Mouse (Mus musculus): ENCODE measurements around the gene Fbxw11.

The Fbxw11 gene

GRCm38 (mm10) chr11:32623912-32624311, 18.6 kb upstream of the Fbxw11 start:
- DNase-seq (ENCODE audit: extremely low spot score, low spot score), result no peak

DNA sequence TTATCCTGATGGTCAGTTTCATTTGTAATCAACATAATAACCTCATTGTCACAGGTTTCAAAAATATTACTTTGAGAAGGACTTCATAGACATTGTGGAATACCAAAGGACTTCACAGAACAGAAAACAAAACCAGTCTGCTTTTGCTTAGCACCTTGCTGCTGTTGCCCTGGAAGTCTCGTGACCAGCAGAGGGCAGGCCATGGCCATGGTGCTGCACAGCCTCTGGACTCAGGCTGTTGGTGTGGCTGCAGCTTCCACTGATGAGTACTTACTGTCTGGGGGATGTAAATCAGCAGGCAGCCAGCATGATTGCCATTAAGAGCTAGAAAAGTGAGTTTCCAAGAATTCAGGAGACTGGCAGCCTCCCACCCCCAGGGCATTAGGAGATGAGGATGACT, 16.8 kb upstream of the Fbxw11 start:
- DNase-seq (ENCODE audit: extremely low spot score, low spot score), result no peak

GRCm38 (mm10) chr11:32626079-32626478, 16.4 kb upstream of the Fbxw11 start:
- DNase-seq (ENCODE audit: extremely low spot score, low spot score), result no peak

DNA sequence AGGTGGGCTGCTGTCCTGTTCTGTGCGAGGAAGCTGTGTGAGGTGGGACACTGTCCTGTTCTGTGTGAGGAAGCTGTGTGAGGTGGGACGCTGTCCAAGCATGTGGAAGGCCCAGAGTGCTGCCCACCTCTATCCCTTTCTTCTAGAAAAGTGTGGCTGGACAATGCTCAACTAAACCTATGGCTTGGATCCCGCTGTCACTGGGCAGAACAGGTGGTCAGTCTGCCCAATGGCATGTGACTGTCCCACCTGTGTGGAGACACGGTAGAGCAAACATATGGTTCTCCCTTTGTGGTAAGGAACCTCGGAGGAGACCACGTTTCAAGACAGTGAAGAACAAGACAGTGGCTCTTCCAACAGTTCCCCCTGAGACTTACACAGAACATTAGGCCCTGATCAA, 14.6 kb upstream of the Fbxw11 start:
- DNase-seq (ENCODE audit: extremely low spot score, low spot score), result no peak

- DNase-seq (ENCODE audit: extremely low spot score, low spot score), result no peak
These were observed 12.8 kb upstream of the Fbxw11 start for GRCm38 (mm10) chr11:32629713-32630211.

DNA sequence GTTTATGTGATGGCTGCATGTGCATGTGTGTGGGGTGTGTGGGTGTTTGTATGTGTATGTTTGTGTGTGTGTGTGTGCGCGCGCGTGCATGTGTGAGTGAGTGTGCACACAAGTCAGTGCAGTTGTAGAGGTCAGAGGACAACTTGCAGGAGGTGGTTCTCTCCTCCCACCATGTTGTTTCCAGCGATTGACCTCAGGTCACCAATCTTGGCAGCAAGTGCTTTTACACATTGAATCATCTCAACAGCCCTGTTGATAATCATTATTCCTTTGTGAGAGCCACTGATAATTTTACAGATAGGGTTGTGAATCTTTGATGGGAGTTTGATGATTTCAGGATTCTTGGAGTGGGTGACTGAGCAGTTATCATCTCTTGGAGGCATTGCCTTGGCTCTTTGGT, 9.9 kb upstream of the Fbxw11 start:
- no peak for DNase-seq (ENCODE audit: extremely low spot score, low spot score)

- no peak for DNase-seq (ENCODE audit: extremely low spot score, low spot score)
These were observed 9.0 kb upstream of the Fbxw11 start for GRCm38 (mm10) chr11:32633542-32633941.

- DNase-seq (ENCODE audit: extremely low spot score, low spot score), result no peak
These were observed 8.4 kb upstream of the Fbxw11 start for GRCm38 (mm10) chr11:32634143-32634542.

DNA sequence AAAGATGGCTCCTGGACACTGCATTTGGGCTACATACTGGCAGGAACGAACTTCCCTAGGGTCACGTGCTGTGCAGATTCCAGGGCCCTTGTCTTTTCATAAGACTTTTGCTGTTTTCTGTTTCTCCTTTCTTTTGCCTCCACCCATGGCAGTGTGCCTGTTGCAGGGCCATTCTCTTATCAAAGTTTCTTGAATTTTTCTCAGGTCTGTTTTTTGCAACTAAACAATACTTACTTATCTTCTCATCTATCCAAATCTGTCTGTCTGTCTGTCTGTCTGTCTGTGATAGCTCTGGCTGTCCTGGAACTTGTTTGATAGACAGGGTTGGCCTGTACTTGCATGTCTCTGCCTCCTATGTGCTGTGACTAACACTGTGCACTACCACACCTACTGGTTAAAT, 7.7 kb upstream of the Fbxw11 start:
- DNase-seq (ENCODE audit: extremely low spot score, low spot score), result no peak

DNA sequence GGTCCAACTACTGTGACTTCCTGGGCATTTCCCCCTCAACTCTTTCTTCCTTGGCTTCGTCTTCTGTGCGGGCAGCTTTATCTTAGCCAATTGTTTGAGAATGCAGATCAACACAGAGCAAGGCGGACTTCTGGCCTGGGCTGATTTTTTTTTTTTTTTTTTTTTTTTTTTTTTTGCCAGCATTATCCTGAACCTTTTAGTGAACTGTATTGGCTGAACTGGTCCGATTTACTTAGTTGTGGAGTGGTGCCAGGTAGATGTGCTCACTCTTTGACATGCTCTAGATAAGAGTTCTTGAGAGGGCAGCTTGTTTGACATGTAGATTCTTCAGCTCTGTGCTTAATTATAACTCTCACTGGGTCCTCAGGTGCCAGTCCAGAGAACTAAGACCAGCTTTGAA, 6.2 kb upstream of the Fbxw11 start:
- no peak for DNase-seq (ENCODE audit: extremely low spot score, low spot score)

DNA sequence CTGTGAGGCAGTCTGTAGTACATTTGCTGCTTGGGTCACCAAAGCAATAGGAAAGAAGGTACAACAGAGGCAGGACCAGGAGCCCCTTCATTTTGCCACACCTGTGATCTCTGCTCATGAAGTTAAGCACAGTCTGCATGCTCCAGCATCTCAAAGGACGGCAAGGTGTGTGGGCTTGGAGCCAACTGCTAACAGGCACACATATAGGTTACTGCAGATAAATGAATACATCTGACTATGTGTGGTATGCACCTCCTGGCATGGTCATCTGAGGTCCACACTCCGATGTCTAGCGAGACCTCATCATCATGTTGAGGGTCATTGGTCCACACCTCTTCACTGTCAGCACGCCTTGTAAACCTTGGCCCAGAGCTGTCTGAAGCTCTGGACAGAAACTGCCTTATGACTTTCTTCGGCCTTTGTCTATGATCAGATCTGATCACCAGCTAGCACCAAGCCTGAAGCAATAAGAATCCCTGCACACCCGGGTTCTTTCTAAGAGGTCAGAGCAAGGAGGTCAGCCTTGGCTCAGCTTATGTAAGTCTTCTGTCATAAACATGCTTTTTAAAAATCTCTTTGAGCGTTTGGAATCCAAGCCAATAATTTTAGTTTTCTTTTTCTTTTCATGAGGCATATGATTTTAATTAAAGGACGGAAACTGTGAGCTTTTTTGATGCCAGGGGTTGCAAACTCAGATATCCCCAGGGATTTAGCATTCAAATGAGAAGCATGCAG, 3.8 kb upstream of the Fbxw11 start:
- no peak for DNase-seq (ENCODE audit: extremely low spot score, low spot score)

DNA sequence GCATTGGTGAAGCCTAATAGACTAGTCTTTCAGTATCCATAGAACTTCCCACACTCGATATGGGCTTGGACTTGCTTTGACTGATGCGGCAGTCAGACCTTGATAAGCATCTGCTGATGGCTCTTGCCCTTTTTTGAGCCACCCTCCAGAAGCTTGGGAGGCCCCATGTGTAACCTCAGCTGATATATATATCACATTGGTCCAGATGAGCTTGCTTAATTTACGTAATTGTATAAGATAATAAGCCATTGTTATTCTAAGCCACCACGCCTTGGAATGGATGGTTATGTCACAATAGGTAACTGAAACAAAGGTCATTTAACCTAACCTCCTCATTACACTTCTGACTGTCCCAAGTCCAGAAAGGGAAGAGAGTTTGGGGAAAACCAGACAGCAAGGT, 1.9 kb upstream of the Fbxw11 start:
- DNase-seq (ENCODE audit: extremely low spot score, low spot score), result no peak

DNA sequence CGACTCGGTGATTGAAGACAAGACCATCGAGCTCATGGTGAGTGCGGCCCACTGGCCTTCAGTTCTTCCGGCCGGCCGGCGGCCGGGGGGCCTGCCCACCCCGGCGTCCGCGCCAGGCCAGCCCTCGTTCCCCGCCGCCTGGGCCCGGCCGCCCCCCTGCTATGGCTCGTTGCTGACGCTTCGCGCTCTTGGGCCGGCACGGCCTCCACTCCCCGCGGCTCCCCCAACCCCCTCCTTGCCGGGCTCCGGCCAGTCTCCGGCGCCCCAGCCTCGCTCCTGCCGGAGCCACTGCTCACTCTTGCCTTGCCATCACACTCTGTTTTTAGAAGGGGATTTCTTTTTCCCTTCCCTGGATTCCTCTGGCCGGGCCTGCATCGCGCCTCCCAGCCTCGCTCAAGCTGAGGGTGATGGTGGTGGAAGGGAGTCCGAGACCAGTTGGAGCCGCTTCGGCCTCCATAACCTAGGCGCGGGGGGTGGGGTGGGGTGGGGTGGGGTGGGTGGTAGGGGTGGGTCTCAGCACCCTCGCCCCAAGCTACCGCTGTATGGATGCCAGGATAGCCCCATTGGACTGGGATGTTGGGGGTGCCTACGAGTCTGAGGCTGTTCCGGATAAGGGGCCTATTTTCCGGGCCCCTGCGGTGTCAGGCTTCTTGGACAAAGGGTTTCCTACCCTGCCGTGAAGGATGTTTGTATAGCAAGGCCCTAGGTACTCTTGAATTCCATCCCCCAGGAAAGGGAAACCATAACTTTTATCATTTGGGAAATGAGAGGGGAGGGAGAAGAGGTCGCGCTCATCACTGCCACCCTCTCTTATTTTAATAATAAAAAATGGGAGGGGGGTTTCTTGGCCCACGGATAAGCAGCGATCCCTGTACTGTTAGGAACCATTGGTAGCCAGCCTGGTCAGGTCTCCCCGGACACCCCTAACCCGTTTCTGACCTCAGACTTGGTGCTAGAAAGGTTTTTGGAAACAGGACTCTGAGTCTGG, 669 bp downstream of the Fbxw11 start:
- no peak for DNase-seq (ENCODE audit: extremely low spot score, low spot score)

GRCm38 (mm10) chr11:32644010-32644409, 1.5 kb downstream of the Fbxw11 start:
- no peak for DNase-seq (ENCODE audit: extremely low spot score, low spot score)

DNA sequence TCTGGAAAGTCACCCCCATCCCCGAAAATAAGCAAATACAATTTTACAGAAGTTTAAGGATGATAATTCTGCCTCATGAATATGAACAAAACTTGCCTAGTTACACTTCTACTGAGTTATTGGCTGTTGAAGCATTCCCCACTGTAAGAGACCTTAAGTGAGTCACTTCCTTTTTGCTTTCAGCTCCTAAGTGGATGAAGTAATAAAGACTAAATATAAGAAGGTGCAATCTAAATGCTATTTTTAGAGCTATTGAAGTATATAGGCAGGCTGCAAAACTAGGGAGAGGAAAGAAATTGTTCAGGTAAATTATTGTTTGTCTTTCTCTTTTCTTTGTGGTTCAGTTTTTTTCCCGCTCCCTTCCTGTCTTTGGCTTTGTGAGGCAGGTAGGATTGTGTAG, 4.7 kb downstream of the Fbxw11 start:
- DNase-seq (ENCODE audit: extremely low spot score, low spot score), result no peak

- DNase-seq (ENCODE audit: extremely low spot score, low spot score), result no peak
These were observed 7.8 kb downstream of the Fbxw11 start for GRCm38 (mm10) chr11:32650236-32650749.

- DNase-seq (ENCODE audit: extremely low spot score, low spot score), result no peak
These were observed 8.5 kb downstream of the Fbxw11 start for GRCm38 (mm10) chr11:32650893-32651590.

DNA sequence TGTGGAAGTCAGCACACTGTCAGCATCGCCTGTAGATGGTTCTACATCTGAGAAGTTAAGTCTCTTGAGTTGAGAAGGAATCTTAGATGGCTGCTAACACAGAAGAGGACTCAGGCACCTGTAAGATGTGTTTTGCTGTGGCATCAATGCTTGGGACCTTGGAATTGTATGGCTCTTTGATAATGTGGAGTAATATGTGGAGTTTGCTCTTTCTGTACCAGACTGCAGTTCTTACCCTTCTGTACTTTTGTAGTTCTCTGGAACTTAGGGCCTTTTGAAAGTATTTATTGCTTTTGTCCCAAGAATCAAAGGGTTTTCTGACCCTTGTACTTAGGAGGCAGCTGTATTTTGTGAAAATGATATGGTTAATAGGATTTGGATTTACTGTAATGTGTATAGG, 9.2 kb downstream of the Fbxw11 start:
- DNase-seq (ENCODE audit: extremely low spot score, low spot score), result no peak

GRCm38 (mm10) chr11:32662082-32662656, 19.6 kb downstream of the Fbxw11 start:
- no peak for DNase-seq (ENCODE audit: extremely low spot score, low spot score)

GRCm38 (mm10) chr11:32665639-32666038, 23.1 kb downstream of the Fbxw11 start:
- DNase-seq (ENCODE audit: extremely low spot score, low spot score), result no peak

- DNase-seq (ENCODE audit: extremely low spot score, low spot score), result no peak
These were observed 24.5 kb downstream of the Fbxw11 start for GRCm38 (mm10) chr11:32666983-32667382.

Measured in neural tube, embryonic 10.5 days (tissue).